Mouse (Mus musculus) stomach, embryonic 14.5 days (tissue): ENCODE results near the gene Brinp3. TPM values are rescaled to one million over a fixed set of nuclear protein-coding genes. Genes with fewer than 3 reads are reported as not detected.

Experiments
- ATAC-seq: fragments of 200-750 bp; cut with Nextera tagmentation; 2 replicates; pipeline ENCODE4 v1.8.0; 2017; ENCODE audit warnings: low read depth, moderate TSS enrichment; ENCODE audit not compliant: insufficient number of reproducible peaks, insufficient read depth, low FRiP score
- H3K27ac ChIP-seq: fragments of 300-500 bp; sonication (generic); 2 replicates; pipeline ENCODE4 v1.5.1; 2014; ENCODE audit warnings: mild to moderate bottlenecking, low read length, moderate library complexity, mixed read lengths
- H3K27me3 ChIP-seq: fragments of 300-500 bp; sonication (generic); 2 replicates; pipeline ENCODE4 v1.6.1; 2014; ENCODE audit warnings: low read length, control low read depth, mixed read lengths; ENCODE audit not compliant: control insufficient read depth, insufficient read depth
- H3K36me3 ChIP-seq: fragments of 300-500 bp; sonication (generic); 2 replicates; pipeline ENCODE4 v1.6.1; 2014; ENCODE audit warnings: mild to moderate bottlenecking, control low read depth, low read length, moderate library complexity, mixed read lengths; ENCODE audit not compliant: control insufficient read depth, insufficient read depth
- H3K4me1 ChIP-seq: fragments of 300-500 bp; sonication (generic); 2 replicates; pipeline ENCODE4 v1.6.1; 2014; ENCODE audit warnings: low read length, control low read depth, mixed read lengths; ENCODE audit not compliant: control insufficient read depth, insufficient read depth
- H3K4me2 ChIP-seq: fragments of 300-500 bp; sonication (generic); replicated peaks from 2 replicates; pipeline ENCODE4 v1.6.1; 2014; ENCODE audit warnings: low read depth, low read length, control low read depth
- H3K4me3 ChIP-seq: fragments of 300-500 bp; sonication (generic); 2 replicates; pipeline ENCODE4 v1.5.1; 2014; ENCODE audit warnings: low read depth, low read length, control low read depth
- H3K9ac ChIP-seq: fragments of 300-500 bp; sonication (generic); replicated peaks from 2 replicates; pipeline ENCODE4 v1.6.1; 2014; ENCODE audit warnings: low read depth, mild to moderate bottlenecking, control low read depth, low read length, moderate library complexity, mixed read lengths
- H3K9me3 ChIP-seq: fragments of 300-500 bp; sonication (generic); 2 replicates; pipeline ENCODE4 v1.6.1; 2016; ENCODE audit warnings: low read depth, low read length, control low read depth; ENCODE audit not compliant: control insufficient read depth
- WGBS: fragments of 180-500 bp; shearing (Covaris S2); extraction: QIAGEN DNeasy Blood & Tissue Kit; methylation state at CpG from one replicate; pipeline ENCODE4 v1.1.7; 2014; 5-methylcytosine and 5-hydroxymethylcytosine counted together
- polyA plus RNA-seq: library from polyadenylated mRNA; unstranded; fragments of >200 nt; fragmentation: Nextera tagmentation; extraction: Ambion mirVana; gene quantifications from 2 replicates; pipeline ENCODE4 v1.2.1, GENCODE M21; 2014

Gene Brinp3
- polyA plus RNA-seq, 1 experiment from 2014 or later, result 5.8 TPM

- H3K27ac ChIP-seq, result no peak overlapping the region
- no peak overlapping the region for H3K9ac ChIP-seq
- WGBS, result 75% methylated on average over 2 of the region's 2 CpGs
- no peaks in the 10 kb centered on the region for H3K36me3 ChIP-seq
- H3K4me3 ChIP-seq, result no peak overlapping the region
- H3K27me3 ChIP-seq, result no peaks in the 10 kb centered on the region
- no peaks in the 10 kb centered on the region for H3K9me3 ChIP-seq
- 0 out of 2 replicates have a peak, but pooled peaks have one; percentile 33 for ATAC-seq
- H3K4me1 ChIP-seq, result no peaks in the 10 kb centered on the region
- no peak overlapping the region for H3K4me2 ChIP-seq
Measured at GRCm38 (mm10) chr1:146844087-146844486, 349.5 kb downstream of the Brinp3 start.

- 65% methylated on average over 3 of the region's 3 CpGs for WGBS
- no peaks in the 10 kb centered on the region for H3K4me1 ChIP-seq
- H3K4me3 ChIP-seq, result no peak overlapping the region
- no peaks in the 10 kb centered on the region for H3K9me3 ChIP-seq
- H3K27ac ChIP-seq, result no peak overlapping the region
- no peaks in the 10 kb centered on the region for H3K36me3 ChIP-seq
- no peak for ATAC-seq
- no peak overlapping the region for H3K4me2 ChIP-seq
- no peaks in the 10 kb centered on the region for H3K27me3 ChIP-seq
- no peak overlapping the region for H3K9ac ChIP-seq
Measured at GRCm38 (mm10) chr1:146848892-146849291, 354.3 kb downstream of the Brinp3 start.

GRCm38 (mm10) chr1:146850147-146850546, 355.6 kb downstream of the Brinp3 start:
- ATAC-seq, result no peak
- H3K27ac ChIP-seq, result no peak overlapping the region
- no peaks in the 10 kb centered on the region for H3K27me3 ChIP-seq
- no peaks in the 10 kb centered on the region for H3K36me3 ChIP-seq
- 68% methylated on average over 2 of the region's 2 CpGs for WGBS
- no peaks in the 10 kb centered on the region for H3K4me1 ChIP-seq
- H3K4me3 ChIP-seq, result no peak overlapping the region
- H3K9me3 ChIP-seq, result no peaks in the 10 kb centered on the region
- no peak overlapping the region for H3K9ac ChIP-seq
- no peak overlapping the region for H3K4me2 ChIP-seq

GRCm38 (mm10) chr1:146898636-146899035, 404.1 kb downstream of the Brinp3 start:
- ATAC-seq, result no peak
- Histone ChIP-seq H3K9me3 (no peaks in the 10 kb centered on the region), H3K4me2 (no peak overlapping the region), H3K36me3 (no peaks in the 10 kb centered on the region), H3K27ac (no peak overlapping the region), H3K4me1 (no peaks in the 10 kb centered on the region), H3K27me3 (no peaks in the 10 kb centered on the region), H3K9ac (no peak overlapping the region), H3K4me3 (no peak overlapping the region)

GRCm38 (mm10) chr1:146901691-146902090, 407.1 kb downstream of the Brinp3 start:
- Histone ChIP-seq H3K9me3 (no peaks in the 10 kb centered on the region), H3K36me3 (no peaks in the 10 kb centered on the region), H3K27ac (no peak overlapping the region), H3K9ac (no peak overlapping the region), H3K4me3 (no peak overlapping the region), H3K4me2 (no peak overlapping the region), H3K4me1 (no peaks in the 10 kb centered on the region), H3K27me3 (no peaks in the 10 kb centered on the region)
- no peak for ATAC-seq
- 28% methylated on average over 9 of the region's 9 CpGs for WGBS

GRCm38 (mm10) chr1:146939463-146940389, 445.2 kb downstream of the Brinp3 start:
- Histone ChIP-seq H3K9ac (no peak overlapping the region), H3K4me3 (no peak overlapping the region), H3K27ac (no peak overlapping the region), H3K4me2 (no peak overlapping the region), H3K9me3 (no peaks in the 10 kb centered on the region), H3K27me3 (no peaks in the 10 kb centered on the region), H3K4me1 (no peaks in the 10 kb centered on the region), H3K36me3 (no peaks in the 10 kb centered on the region)
- ATAC-seq, result no peak
- 86% methylated on average over 6 of the region's 6 CpGs for WGBS
